7 mouse cellular contexts compared by ENCODE assay signal in genomic region chrX:150656908-150657796, GRCm38 (mm10). TPM values are rescaled to one million over a fixed set of nuclear protein-coding genes. Genes with fewer than 3 reads are reported as not detected.
DNase-seq lines count a peak whose midpoint lies in the region; ATAC-seq lines count a peak whose summit lies in the region.

Gene Tro, minus strand, starts transcription at chrX:150657583.

- peak within 1 kb of the TSS; percentile 73; the same call in 1 of the 2 replicates for H3K27ac ChIP-seq in embryonic facial prominence, embryonic 12.5 days
- peak within 1 kb of the TSS; percentile 82 for H3K27ac ChIP-seq in hindbrain, embryonic 13.5 days
- H3K27ac ChIP-seq in limb, embryonic 10.5 days: peak within 1 kb of the TSS; percentile 80
- peak within 1 kb of the TSS; percentile 81 for H3K27ac ChIP-seq in neural tube, embryonic 15.5 days (replicated peaks)

- peak within 1 kb of the TSS; percentile 49 for H3K4me3 ChIP-seq in embryonic facial prominence, embryonic 12.5 days
- peak within 1 kb of the TSS; percentile 53 for H3K4me3 ChIP-seq in hindbrain, embryonic 13.5 days
- peak within 1 kb of the TSS; percentile 60 for H3K4me3 ChIP-seq in limb, embryonic 10.5 days
- H3K4me3 ChIP-seq in neural tube, embryonic 15.5 days (replicated peaks): peak within 1 kb of the TSS; percentile 53

- peaks cover 17% of the 10 kb centered on the region; the same call in 1 of the 2 replicates for H3K36me3 ChIP-seq in embryonic facial prominence, embryonic 12.5 days
- peaks cover 28% of the 10 kb centered on the region for H3K36me3 ChIP-seq in hindbrain, embryonic 13.5 days
- H3K36me3 ChIP-seq in limb, embryonic 10.5 days: peaks cover 34% of the 10 kb centered on the region
- peaks cover 10% of the 10 kb centered on the region for H3K36me3 ChIP-seq in neural tube, embryonic 15.5 days

- peak within 1 kb of the TSS; percentile 50 for H3K4me2 ChIP-seq in embryonic facial prominence, embryonic 12.5 days (replicated peaks)
- H3K4me2 ChIP-seq in hindbrain, embryonic 13.5 days: peak within 1 kb of the TSS; percentile 53
- peak within 1 kb of the TSS; percentile 49 for H3K4me2 ChIP-seq in neural tube, embryonic 15.5 days

- DNase-seq in ES-CJ7 (ENCODE audit: low read depth, low spot score): peak; percentile 62
- no peak for DNase-seq in adrenal gland, adult 8-10 months
- DNase-seq in limb, embryonic 10.5 days (ENCODE audit: low spot score): peak; percentile 82

- WGBS in embryonic facial prominence, embryonic 12.5 days: 25% methylated on average over 37 of the region's 37 CpGs
- WGBS in hindbrain, embryonic 13.5 days: 25% methylated on average over 37 of the region's 37 CpGs
- WGBS in limb, embryonic 10.5 days: 21% methylated on average over 37 of the region's 37 CpGs
- WGBS in neural tube, embryonic 15.5 days: 26% methylated on average over 37 of the region's 37 CpGs

- peak within 1 kb of the TSS; percentile 62 for H3K9ac ChIP-seq in embryonic facial prominence, embryonic 12.5 days
- peak within 1 kb of the TSS; percentile 80 for H3K9ac ChIP-seq in hindbrain, embryonic 13.5 days
- H3K9ac ChIP-seq in neural tube, embryonic 15.5 days (replicated peaks): peak within 1 kb of the TSS; percentile 56

- no peaks in the 10 kb centered on the region for H3K4me1 ChIP-seq in embryonic facial prominence, embryonic 12.5 days
- H3K4me1 ChIP-seq in hindbrain, embryonic 13.5 days (replicated peaks): peaks cover 18% of the 10 kb centered on the region
- H3K4me1 ChIP-seq in limb, embryonic 10.5 days: no peaks in the 10 kb centered on the region
- H3K4me1 ChIP-seq in neural tube, embryonic 15.5 days: 0 out of 2 replicates have a peak, but pooled peaks cover 13% of the 10 kb centered on the region

- ATAC-seq in embryonic facial prominence, embryonic 12.5 days (ENCODE audit: insufficient number of reproducible peaks, insufficient read depth, low FRiP score, low TSS enrichment): peak; percentile 94
- ATAC-seq in hindbrain, embryonic 13.5 days (ENCODE audit: low FRiP score): peak; percentile 92
- ATAC-seq in neural tube, embryonic 15.5 days (ENCODE audit: low FRiP score): peak; percentile 94
- no peak for ATAC-seq in erythroblast, adult 5-6 weeks (replicated peaks; ENCODE audit: low FRiP score, poor library complexity, severe bottlenecking)

- H3K27me3 ChIP-seq in embryonic facial prominence, embryonic 12.5 days: no peaks in the 10 kb centered on the region
- H3K27me3 ChIP-seq in hindbrain, embryonic 13.5 days: peaks cover 6% of the 10 kb centered on the region; the same call in 1 of the 2 replicates
- H3K27me3 ChIP-seq in limb, embryonic 10.5 days (ENCODE audit: low read depth, poor library complexity, severe bottlenecking): peaks cover 70% of the 10 kb centered on the region
- no peaks in the 10 kb centered on the region for H3K27me3 ChIP-seq in neural tube, embryonic 15.5 days (replicated peaks)

- H3K9me3 ChIP-seq in embryonic facial prominence, embryonic 12.5 days: no peaks in the 10 kb centered on the region
- no peaks in the 10 kb centered on the region for H3K9me3 ChIP-seq in hindbrain, embryonic 13.5 days
- H3K9me3 ChIP-seq in limb, embryonic 10.5 days (replicated peaks): no peaks in the 10 kb centered on the region
- no peaks in the 10 kb centered on the region for H3K9me3 ChIP-seq in neural tube, embryonic 15.5 days (replicated peaks)

RNA-seq across cellular contexts. Expression of gene Tro, which starts in this region (rescaled TPM):
- total RNA-seq in adrenal gland, adult 8-10 months (2022): 10 to 100 TPM in 3 of 4 experiments, 1 to 10 TPM in 1; 8.5 to 14.9 (median 12.2) TPM
- polyA plus RNA-seq in embryonic facial prominence, embryonic 12.5 days (2016; fragmentation: Nextera tagmentation; extraction: Ambion mirVana): 45.2 and 46.3 TPM in 2 replicates
- polyA plus RNA-seq in hindbrain, embryonic 13.5 days (2015; fragmentation: Nextera tagmentation; extraction: Ambion mirVana): 63.8 and 70.7 TPM in 2 replicates
- 35.0 and 40.7 TPM in 2 replicates for polyA plus RNA-seq in limb, embryonic 10.5 days (2016; fragmentation: Nextera tagmentation; extraction: Ambion mirVana)
- polyA plus RNA-seq in neural tube, embryonic 15.5 days (2015; fragmentation: Nextera tagmentation; extraction: Ambion mirVana): 67.5 and 79.1 TPM in 2 replicates
- total RNA-seq in erythroblast, adult 5-6 weeks (2015; ENCODE audit: low replicate concordance): not detected in 2 replicates
- total RNA-seq in erythroblast, adult 5-6 weeks (2017; ENCODE audit: low replicate concordance): 2.5 TPM in 1 of 2 replicates, not detected in the other
